Mouse (Mus musculus) megakaryocyte-erythroid progenitor cell, adult 5-6 weeks (primary cell): ENCODE results near the gene Rab40c. TPM values are rescaled to one million over a fixed set of nuclear protein-coding genes. Genes with fewer than 3 reads are reported as not detected.
A peak's percentile ranks its signal among the peaks of the same experiment; 100 is the strongest.

Experiments used
- ATAC-seq: replicated peaks from 2 replicates; pipeline ENCODE4 v1.8.0; 2016; ENCODE audit warnings: mild to moderate bottlenecking, inconsistent platforms; ENCODE audit not compliant: severe bottlenecking, poor library complexity, low FRiP score, low TSS enrichment
- total RNA-seq, 2 experiments: library from RNA; stranded (forward) in 1 of 2; stranded (reverse) in 1 of 2; fragments of 200-1000, 215-1000 nt in 1 of 2; fragments of >200 nt in 1 of 2; fragmentation: Nextera tagmentation in 1 of 2; gene quantifications; 2 replicates each; pipeline ENCODE4 v1.2.3; 2014 to 2017

The Rab40c gene
- total RNA-seq, 2 experiments from 2014 or later, result 2.4 to 7.9 TPM

DNA sequence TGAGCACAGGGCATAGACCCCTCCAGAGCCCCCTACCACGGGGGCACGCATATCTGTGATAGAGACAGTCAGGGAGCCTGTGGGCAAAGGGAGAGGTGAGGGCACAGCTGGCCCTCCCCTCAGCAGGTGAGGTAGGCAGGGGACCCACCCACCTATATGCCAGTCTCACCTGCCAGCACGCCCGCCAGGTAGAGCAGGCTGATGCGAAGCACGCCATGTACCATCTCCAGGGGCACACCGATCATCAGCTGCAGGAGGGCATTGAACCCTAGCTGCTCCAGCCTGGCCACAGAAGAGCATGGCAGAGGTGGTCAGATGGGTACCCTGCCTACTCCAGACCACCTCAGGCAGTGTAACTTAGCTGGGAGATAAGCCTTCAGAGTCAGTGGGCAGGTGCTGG is 84.2 kb downstream of the Rab40c start:
- no peak for ATAC-seq

DNA sequence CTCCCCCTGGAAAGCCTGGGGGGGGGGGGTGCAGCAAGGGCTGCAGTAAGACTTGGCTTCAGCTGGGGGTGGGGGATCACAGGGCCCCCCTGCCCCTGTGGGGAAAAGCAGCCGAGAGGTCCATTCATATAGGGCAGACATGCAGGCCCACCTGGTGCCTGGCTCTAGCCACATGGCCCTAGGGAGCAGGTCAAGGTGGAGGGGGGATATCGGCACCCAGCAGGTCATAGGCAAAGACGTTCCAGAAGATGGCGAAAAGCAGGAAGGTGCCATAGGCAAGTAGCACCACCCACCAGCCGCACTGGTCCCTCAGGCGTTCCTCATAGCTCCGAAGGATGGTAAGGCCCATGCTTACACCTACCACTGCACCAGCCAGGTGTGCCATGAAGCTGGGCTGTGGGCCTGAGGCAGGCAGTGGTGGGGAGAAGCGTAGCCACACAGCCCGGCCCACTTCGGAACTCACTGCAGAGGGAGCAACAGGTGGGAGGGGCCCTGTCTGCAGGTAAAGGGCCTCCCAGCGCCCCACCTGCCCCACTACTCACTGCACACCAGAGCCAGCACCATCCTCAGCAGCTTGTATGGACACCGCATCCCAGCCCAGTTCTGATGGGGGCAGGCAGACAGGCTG is 84.8 kb downstream of the Rab40c start:
- ATAC-seq, result no peak

DNA sequence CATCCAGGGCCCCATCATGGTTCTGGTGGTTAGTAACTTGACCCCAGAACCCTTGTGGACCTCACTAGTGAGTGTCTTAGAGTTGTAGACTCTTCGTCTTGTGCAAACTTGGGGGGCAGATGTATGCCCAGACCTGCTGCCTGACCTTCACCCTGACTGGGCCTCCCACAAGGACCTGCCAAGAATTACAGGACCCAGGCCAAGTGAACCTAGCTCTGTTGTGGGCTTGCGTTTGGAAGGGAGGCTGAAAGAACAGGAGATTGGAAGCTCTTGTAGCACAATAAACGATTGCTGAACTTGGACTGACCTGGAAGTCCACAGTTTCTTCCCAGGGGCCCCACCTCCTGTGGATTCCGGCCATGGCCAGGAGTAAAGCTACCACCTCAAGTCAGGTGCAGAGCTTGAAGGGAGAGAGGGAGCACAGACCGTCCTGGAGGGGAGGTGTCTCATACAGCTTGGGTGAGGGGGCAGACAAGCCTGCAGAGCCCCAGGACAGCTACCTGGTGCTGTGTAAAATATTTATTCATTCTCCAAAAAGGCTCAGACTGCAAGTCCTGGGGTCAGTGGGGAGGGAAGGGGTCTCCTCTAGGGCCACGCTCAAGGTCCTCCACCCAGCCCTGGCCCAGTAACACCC is 85.4 kb downstream of the Rab40c start:
- no peak for ATAC-seq

DNA sequence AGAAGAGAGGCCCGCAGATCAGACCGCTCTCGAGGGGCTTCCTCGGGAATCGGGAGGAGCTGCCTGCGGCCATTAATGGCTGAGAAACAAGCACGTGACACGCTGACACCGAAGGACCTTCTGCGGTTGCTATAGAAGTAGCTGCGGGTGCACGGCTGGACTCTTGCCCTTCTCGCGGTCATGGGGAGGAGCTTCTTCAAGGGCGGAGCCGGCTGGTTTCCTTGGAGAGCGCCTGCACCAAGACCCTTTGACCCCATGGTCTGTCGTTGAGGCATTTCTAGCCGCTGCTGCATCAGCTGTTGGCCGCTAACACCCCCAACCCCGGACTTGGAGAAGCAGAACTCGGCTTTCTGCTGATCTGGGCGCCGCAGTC is 86.2 kb downstream of the Rab40c start, which contains the start of gene Stub1:
TSS of gene Stub1 (minus strand) at position 114 of the 373 bp plus-strand sequence.
- ATAC-seq, result peak; percentile 7; the same call in 1 of the 2 replicates

DNA sequence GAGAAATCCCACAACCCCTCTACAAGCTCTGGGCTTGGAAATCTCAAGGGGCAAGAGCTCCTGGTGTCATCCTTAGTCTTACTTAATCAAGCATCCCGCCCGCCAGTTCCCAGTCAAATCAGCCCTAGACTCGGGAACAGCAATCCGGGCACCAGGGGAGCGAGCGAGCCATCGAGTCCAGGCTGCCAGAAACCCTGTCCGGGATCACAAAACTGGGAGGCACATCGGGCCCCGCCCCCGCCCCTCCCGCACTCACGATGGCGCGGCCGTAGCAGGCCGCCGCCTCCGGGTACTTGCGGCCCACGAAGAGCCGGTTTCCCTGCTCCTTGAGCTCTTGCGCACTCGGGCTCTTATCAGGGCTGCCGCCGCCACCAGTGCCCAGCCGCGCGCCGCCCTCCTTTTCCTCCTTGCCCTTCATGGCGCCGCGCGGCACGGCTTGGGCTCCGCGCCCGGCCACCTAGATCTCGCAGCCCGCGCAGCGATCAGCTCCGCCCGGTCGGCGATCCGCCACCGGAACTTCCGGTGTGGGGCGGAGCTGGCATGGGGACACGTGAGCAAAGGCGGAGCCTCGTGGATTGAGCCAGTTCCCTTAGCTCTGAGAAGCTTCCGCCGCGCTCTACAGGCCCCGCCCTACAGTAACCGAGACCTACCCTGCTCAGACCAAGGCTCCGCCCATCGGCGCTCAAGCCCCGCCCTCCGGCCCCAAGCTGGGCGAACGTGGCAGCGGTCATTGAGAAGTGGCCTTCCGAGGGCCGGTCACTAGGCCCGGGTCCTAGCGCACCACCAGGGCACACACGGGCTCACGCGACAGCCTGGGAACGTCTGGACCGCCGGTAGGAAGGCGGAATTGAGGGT is 86.9 kb downstream of the Rab40c start:
- ATAC-seq, result peak; percentile 72

Other genes with a start within 250 kb of the Rab40c start
Only the 30 nearest of the 32 such genes appear.
- gene Gng13, start 202.6 kb downstream of the Rab40c start, total RNA-seq (2014; fragmentation: Nextera tagmentation), result not detected in 2 replicates
- not detected in 2 replicates for gene Gng13, start 202.6 kb downstream of the Rab40c start, total RNA-seq (2017)
- 59.0 and 65.4 TPM in 2 replicates for gene Chtf18, start 192.3 kb downstream of the Rab40c start, total RNA-seq (2014; fragmentation: Nextera tagmentation)
- gene Chtf18, start 192.3 kb downstream of the Rab40c start, total RNA-seq (2017), result 39.0 and 53.3 TPM in 2 replicates
- gene Rpusd1, start 192.1 kb downstream of the Rab40c start, total RNA-seq (2014; fragmentation: Nextera tagmentation), result 14.9 and 17.8 TPM in 2 replicates
- gene Rpusd1, start 192.1 kb downstream of the Rab40c start, total RNA-seq (2017), result 1.8 and 2.1 TPM in 2 replicates
- gene Mslnl, start 183.7 kb downstream of the Rab40c start, total RNA-seq (2014; fragmentation: Nextera tagmentation), result not detected in 2 replicates
- not detected in 2 replicates for gene Mslnl, start 183.7 kb downstream of the Rab40c start, total RNA-seq (2017)
- not detected in 2 replicates for gene Msln, start 165.3 kb downstream of the Rab40c start, total RNA-seq (2014; fragmentation: Nextera tagmentation)
- gene Msln, start 165.3 kb downstream of the Rab40c start, total RNA-seq (2017), result not detected in 2 replicates
- 20.4 and 29.9 TPM in 2 replicates for gene Narfl, start 146.0 kb downstream of the Rab40c start, total RNA-seq (2014; fragmentation: Nextera tagmentation)
- gene Narfl, start 146.0 kb downstream of the Rab40c start, total RNA-seq (2017), result 10.3 and 23.8 TPM in 2 replicates
- gene Haghl, start 134.1 kb downstream of the Rab40c start, total RNA-seq (2014; fragmentation: Nextera tagmentation), result 10.7 and 18.1 TPM in 2 replicates
- 11.8 and 15.7 TPM in 2 replicates for gene Haghl, start 134.1 kb downstream of the Rab40c start, total RNA-seq (2017)
- 1.2 TPM in 1 of 2 replicates, not detected in the other for gene Ccdc78, start 133.1 kb downstream of the Rab40c start, total RNA-seq (2014; fragmentation: Nextera tagmentation)
- gene Ccdc78, start 133.1 kb downstream of the Rab40c start, total RNA-seq (2017), result 0.15 TPM in 1 of 2 replicates, not detected in the other
- gene Fam173a, start 126.8 kb downstream of the Rab40c start, total RNA-seq (2014; fragmentation: Nextera tagmentation), result 62.4 and 172 TPM in 2 replicates
- gene Fam173a, start 126.8 kb downstream of the Rab40c start, total RNA-seq (2017), result 11.1 and 21.4 TPM in 2 replicates
- 19.1 TPM in 1 of 2 replicates, not detected in the other for gene AC134908.4, start 124.1 kb downstream of the Rab40c start, total RNA-seq (2014; fragmentation: Nextera tagmentation)
- gene AC134908.4, start 124.1 kb downstream of the Rab40c start, total RNA-seq (2017), result not detected in 2 replicates
- 20.6 and 22.9 TPM in 2 replicates for gene Metrn, start 122.6 kb downstream of the Rab40c start, total RNA-seq (2014; fragmentation: Nextera tagmentation)
- 11.3 and 15.5 TPM in 2 replicates for gene Metrn, start 122.6 kb downstream of the Rab40c start, total RNA-seq (2017)
- 0.26 TPM in 1 of 2 replicates, not detected in the other for gene Fbxl16, start 110.6 kb downstream of the Rab40c start, total RNA-seq (2014; fragmentation: Nextera tagmentation)
- not detected in 2 replicates for gene Fbxl16, start 110.6 kb downstream of the Rab40c start, total RNA-seq (2017)
- gene Wdr24, start 96.1 kb downstream of the Rab40c start, total RNA-seq (2014; fragmentation: Nextera tagmentation), result 16.6 and 33.3 TPM in 2 replicates
- 15.5 and 17.2 TPM in 2 replicates for gene Wdr24, start 96.1 kb downstream of the Rab40c start, total RNA-seq (2017)
- gene Jmjd8, start 90.9 kb downstream of the Rab40c start, total RNA-seq (2014; fragmentation: Nextera tagmentation), result 20.1 and 31.7 TPM in 2 replicates
- 19.5 and 21.5 TPM in 2 replicates for gene Jmjd8, start 90.9 kb downstream of the Rab40c start, total RNA-seq (2017)
- 89.4 and 112 TPM in 2 replicates for gene Stub1, start 86.3 kb downstream of the Rab40c start, total RNA-seq (2014; fragmentation: Nextera tagmentation)
- gene Stub1, start 86.3 kb downstream of the Rab40c start, total RNA-seq (2017), result 77.6 and 77.7 TPM in 2 replicates
- 0.50 and 2.0 TPM in 2 replicates for gene Rhbdl1, start 82.4 kb downstream of the Rab40c start, total RNA-seq (2014; fragmentation: Nextera tagmentation)
- 0.30 and 0.47 TPM in 2 replicates for gene Rhbdl1, start 82.4 kb downstream of the Rab40c start, total RNA-seq (2017)
- 1.7 and 6.4 TPM in 2 replicates for gene Gm20683, start 78.0 kb downstream of the Rab40c start, total RNA-seq (2014; fragmentation: Nextera tagmentation)
- not detected in 2 replicates for gene Gm20683, start 78.0 kb downstream of the Rab40c start, total RNA-seq (2017)
- 51.2 and 54.8 TPM in 2 replicates for gene Rhot2, start 74.9 kb downstream of the Rab40c start, total RNA-seq (2014; fragmentation: Nextera tagmentation)
- 21.3 and 27.4 TPM in 2 replicates for gene Rhot2, start 74.9 kb downstream of the Rab40c start, total RNA-seq (2017)
- 43.3 and 47.4 TPM in 2 replicates for gene Wdr90, start 58.2 kb downstream of the Rab40c start, total RNA-seq (2014; fragmentation: Nextera tagmentation)
- 4.6 and 10.0 TPM in 2 replicates for gene Wdr90, start 58.2 kb downstream of the Rab40c start, total RNA-seq (2017)
- 87.4 and 109 TPM in 2 replicates for gene Mcrip2, start 51.0 kb downstream of the Rab40c start, total RNA-seq (2014; fragmentation: Nextera tagmentation)
- gene Mcrip2, start 51.0 kb downstream of the Rab40c start, total RNA-seq (2017), result 35.6 and 40.8 TPM in 2 replicates
- gene Mettl26, start 44.7 kb downstream of the Rab40c start, total RNA-seq (2014; fragmentation: Nextera tagmentation), result 26.3 and 37.6 TPM in 2 replicates
- 9.3 and 19.8 TPM in 2 replicates for gene Mettl26, start 44.7 kb downstream of the Rab40c start, total RNA-seq (2017)
- 0.87 TPM in 1 of 2 replicates, not detected in the other for gene Wfikkn1, start 38.9 kb downstream of the Rab40c start, total RNA-seq (2014; fragmentation: Nextera tagmentation)
- gene Wfikkn1, start 38.9 kb downstream of the Rab40c start, total RNA-seq (2017), result 0.19 and 1.4 TPM in 2 replicates
- 211 and 231 TPM in 2 replicates for gene Pigq, start 25.2 kb upstream of the Rab40c start, total RNA-seq (2014; fragmentation: Nextera tagmentation)
- gene Pigq, start 25.2 kb upstream of the Rab40c start, total RNA-seq (2017), result 102 and 156 TPM in 2 replicates
- not detected in 2 replicates for gene Nhlrc4, start 25.2 kb upstream of the Rab40c start, total RNA-seq (2014; fragmentation: Nextera tagmentation)
- gene Nhlrc4, start 25.2 kb upstream of the Rab40c start, total RNA-seq (2017), result not detected in 2 replicates
- not detected in 2 replicates for gene A930017K11Rik, start 32.8 kb upstream of the Rab40c start, total RNA-seq (2014; fragmentation: Nextera tagmentation)
- 0.05 TPM in 1 of 2 replicates, not detected in the other for gene A930017K11Rik, start 32.8 kb upstream of the Rab40c start, total RNA-seq (2017)
- gene Capn15, start 66.1 kb upstream of the Rab40c start, total RNA-seq (2014; fragmentation: Nextera tagmentation), result 14.8 and 18.4 TPM in 2 replicates
- gene Capn15, start 66.1 kb upstream of the Rab40c start, total RNA-seq (2017), result 1.7 and 3.5 TPM in 2 replicates
- gene Rab11fip3, start 149.8 kb upstream of the Rab40c start, total RNA-seq (2014; fragmentation: Nextera tagmentation), result 0.48 and 3.2 TPM in 2 replicates
- 0.33 and 0.65 TPM in 2 replicates for gene Rab11fip3, start 149.8 kb upstream of the Rab40c start, total RNA-seq (2017)
- 6.8 and 7.7 TPM in 2 replicates for gene Decr2, start 170.6 kb upstream of the Rab40c start, total RNA-seq (2014; fragmentation: Nextera tagmentation)
- 5.6 and 7.8 TPM in 2 replicates for gene Decr2, start 170.6 kb upstream of the Rab40c start, total RNA-seq (2017)
- gene Nme4, start 175.9 kb upstream of the Rab40c start, total RNA-seq (2014; fragmentation: Nextera tagmentation), result 103 and 104 TPM in 2 replicates
- gene Nme4, start 175.9 kb upstream of the Rab40c start, total RNA-seq (2017), result 70.5 and 80.3 TPM in 2 replicates
- 38.1 and 41.1 TPM in 2 replicates for gene Tmem8, start 193.6 kb upstream of the Rab40c start, total RNA-seq (2014; fragmentation: Nextera tagmentation)
- gene Tmem8, start 193.6 kb upstream of the Rab40c start, total RNA-seq (2017), result 6.0 and 18.4 TPM in 2 replicates